Mouse (Mus musculus) stomach, postnatal 0 days (tissue): ENCODE data around the gene Gorasp1.

Source experiments
- CTCF ChIP-seq: IDR thresholded peaks from 2 replicates; pipeline ENCODE4 v1.5.1; 2016; ENCODE audit warnings: antibody characterized with exemption, low read depth, mild to moderate bottlenecking, moderate library complexity
- EP300 ChIP-seq: optimal IDR thresholded peaks from 2 replicates; pipeline ENCODE3; 2016; ENCODE audit warnings: antibody characterized with exemption

GRCm38 (mm10) chr9:119943326-119943725 is 6.0 kb upstream of the Gorasp1 start:
- TF ChIP-seq CTCF (no peak), EP300 (no peak)
